Mouse (Mus musculus) liver, adult 2 months (tissue): ENCODE results near the gene Nudt19. TPM values are rescaled to one million over a fixed set of nuclear protein-coding genes. Genes with fewer than 3 reads are reported as not detected.
A peak's percentile ranks its signal among the peaks of the same experiment; 100 is the strongest.

Experiments used
- DNase-seq: peaks from one replicate; pipeline ENCODE4 v3.0.0-alpha.2; 2011; ENCODE audit warnings: low read depth, low spot score; ENCODE audit errors: extremely low read depth
- H3K27ac ChIP-seq: fragments of 200-500 bp; replicated peaks from 2 replicates; pipeline ENCODE4 v1.5.1; 2012; ENCODE audit warnings: low read depth, mild to moderate bottlenecking, control low read depth, inconsistent platforms, low read length; ENCODE audit not compliant: insufficient read depth
- H3K27me3 ChIP-seq: fragments of 200-500 bp; 2 replicates; pipeline ENCODE4 v1.6.1; 2012; ENCODE audit warnings: mild to moderate bottlenecking, moderate library complexity, low read length, inconsistent platforms; ENCODE audit not compliant: control insufficient read depth, insufficient read depth
- H3K36me3 ChIP-seq: fragments of 200-500 bp; 2 replicates; pipeline ENCODE4 v1.6.1; 2012; ENCODE audit warnings: low read length, inconsistent platforms; ENCODE audit not compliant: control insufficient read depth, insufficient read depth
- H3K4me1 ChIP-seq: fragments of 200-500 bp; 2 replicates; pipeline ENCODE4 v1.6.1; 2011; ENCODE audit warnings: low read length; ENCODE audit not compliant: control insufficient read depth, insufficient read depth
- H3K4me3 ChIP-seq: fragments of 200-500 bp; 2 replicates; pipeline ENCODE4 v1.5.1; 2011; ENCODE audit warnings: low read depth, mild to moderate bottlenecking, control low read depth, low read length, moderate library complexity; ENCODE audit not compliant: insufficient read depth
- H3K79me2 ChIP-seq: fragments of 200-500 bp; 2 replicates; pipeline ENCODE4 v1.6.1; 2012; ENCODE audit warnings: inconsistent platforms, mild to moderate bottlenecking, low read length, moderate library complexity; ENCODE audit not compliant: control insufficient read depth, insufficient read depth
- H3K9ac ChIP-seq: fragments of 200-500 bp; 2 replicates; pipeline ENCODE4 v1.6.1; 2012; ENCODE audit warnings: low read depth, mild to moderate bottlenecking, control low read depth, inconsistent platforms, low read length
- CTCF ChIP-seq: fragments of 200-500 bp; IDR thresholded peaks from 2 replicates; pipeline ENCODE4 v1.5.1; 2011; ENCODE audit warnings: low read depth, low read length, control low read depth
- POLR2A ChIP-seq: fragments of 200-500 bp; IDR thresholded peaks from 2 replicates; pipeline ENCODE4 v1.6.1; 2011; ENCODE audit warnings: low read length, control low read depth; ENCODE audit not compliant: insufficient read depth; ENCODE audit errors: extremely low read depth
- WGBS: fragments of 180-500 bp; shearing (Covaris S2); methylation state at CpG from one replicate; pipeline ENCODE4 v1.1.7; 2018; 5-methylcytosine and 5-hydroxymethylcytosine counted together
- polyA plus RNA-seq: library from polyadenylated mRNA; depleted of rRNA; stranded (reverse); fragments of >200 nt; gene quantifications from 2 replicates; pipeline ENCODE4 v1.2.3, GENCODE M21; 2012
- total RNA-seq: library from RNA; depleted of rRNA; stranded (reverse); fragments of >200 nt; gene quantifications from 2 replicates; pipeline ENCODE4 v1.2.3, GENCODE M21; 2014

Nudt19 gene
- total and polyA plus RNA-seq, 2 experiments, result 42.7 to 52.3 TPM

GRCm38 (mm10) chr7:35564067-35564865 lies 8.2 kb upstream of the Nudt19 start:
- Histone ChIP-seq H3K79me2 (no peaks in the 10 kb centered on the region), H3K36me3 (no peaks in the 10 kb centered on the region), H3K4me3 (no peak overlapping the region), H3K27me3 (no peaks in the 10 kb centered on the region), H3K9ac (no peak overlapping the region), H3K27ac (no peak overlapping the region), H3K4me1 (no peaks in the 10 kb centered on the region)
- 88% methylated on average over 2 of the region's 2 CpGs for WGBS
- no peak for DNase-seq
- TF ChIP-seq CTCF (no peak), POLR2A (no peak)

- no peaks in the 10 kb centered on the region for H3K27me3 ChIP-seq
- peaks cover 7% of the 10 kb centered on the region for H3K4me1 ChIP-seq
- TF ChIP-seq POLR2A, result no peak
- no peak for TF ChIP-seq CTCF
- no peak for DNase-seq
- no peaks in the 10 kb centered on the region for H3K79me2 ChIP-seq
- H3K27ac ChIP-seq, result no peak overlapping the region
- H3K36me3 ChIP-seq, result no peaks in the 10 kb centered on the region
- 83% methylated on average over 11 of the region's 11 CpGs for WGBS
- no peak overlapping the region for H3K9ac ChIP-seq
- no peak overlapping the region for H3K4me3 ChIP-seq
Observed at GRCm38 (mm10) chr7:35563071-35563470, 7.0 kb upstream of the Nudt19 start.

DNA sequence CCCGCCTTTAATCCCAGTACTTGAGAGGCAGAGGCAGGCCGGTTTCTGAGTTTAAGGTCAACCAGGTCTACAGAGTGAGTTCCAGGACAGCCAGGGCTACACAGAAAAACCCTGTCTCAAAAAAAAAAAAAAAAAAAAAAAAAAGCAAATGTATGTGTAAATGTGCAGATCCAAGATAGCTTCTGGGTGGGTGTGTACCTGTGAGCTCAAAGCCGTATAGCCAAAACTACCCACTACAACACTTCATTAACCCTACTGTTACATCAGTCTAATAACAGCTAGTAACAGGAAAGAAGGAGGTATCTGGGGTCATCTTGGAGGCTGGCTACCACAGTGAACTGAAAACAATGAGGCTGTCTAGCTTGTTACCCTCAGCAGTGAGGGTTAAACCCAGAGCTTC lies 3.7 kb upstream of the Nudt19 start:
- Histone ChIP-seq H3K4me1 (peaks cover 17% of the 10 kb centered on the region), H3K9ac (no peak overlapping the region), H3K4me3 (no peak overlapping the region), H3K36me3 (no peaks in the 10 kb centered on the region), H3K79me2 (no peaks in the 10 kb centered on the region), H3K27ac (no peak overlapping the region), H3K27me3 (no peaks in the 10 kb centered on the region)
- no peak for DNase-seq
- no peak for TF ChIP-seq POLR2A
- no peak for TF ChIP-seq CTCF
- WGBS, result 96% methylated on average over 3 of the region's 3 CpGs

- Histone ChIP-seq H3K79me2 (no peaks in the 10 kb centered on the region), H3K4me3 (no peak overlapping the region), H3K27me3 (no peaks in the 10 kb centered on the region), H3K9ac (no peak overlapping the region), H3K27ac (0 out of 2 replicates have a peak overlapping the region, but pooled peaks have one; percentile 86), H3K36me3 (no peaks in the 10 kb centered on the region), H3K4me1 (peaks cover 22% of the 10 kb centered on the region)
- 17% methylated on average over 2 of the region's 2 CpGs for WGBS
- TF ChIP-seq CTCF (no peak), POLR2A (no peak)
- DNase-seq, result peak; percentile 92
Observed at GRCm38 (mm10) chr7:35558681-35559080, 2.6 kb upstream of the Nudt19 start.

DNA sequence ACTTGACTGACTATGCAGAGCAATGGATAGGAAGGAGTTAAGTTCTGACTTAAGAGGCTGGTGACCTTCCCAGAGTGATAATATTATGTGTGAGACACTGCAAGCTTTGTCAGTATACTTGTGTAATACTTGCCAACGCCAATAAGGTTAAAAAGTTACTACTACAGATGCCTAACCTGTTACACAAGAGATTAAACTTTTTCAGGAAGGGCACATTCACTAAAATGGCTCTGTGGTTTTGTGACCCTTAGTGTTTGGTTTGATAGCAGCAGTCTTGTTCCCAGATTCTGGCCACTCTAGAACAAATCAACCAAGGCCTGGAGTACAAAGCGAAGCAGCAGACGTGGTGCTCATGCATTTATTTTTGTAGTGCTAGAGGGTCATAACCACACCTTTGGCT lies 1.5 kb upstream of the Nudt19 start:
- Histone ChIP-seq H3K9ac (no peak overlapping the region), H3K4me3 (no peak overlapping the region), H3K79me2 (no peaks in the 10 kb centered on the region), H3K27ac (peak overlapping the region; percentile 86), H3K27me3 (no peaks in the 10 kb centered on the region), H3K4me1 (peaks cover 25% of the 10 kb centered on the region), H3K36me3 (no peaks in the 10 kb centered on the region)
- WGBS, result 14% methylated on average over 3 of the region's 3 CpGs
- TF ChIP-seq POLR2A (no peak), CTCF (no peak)
- peak; percentile 98 for DNase-seq

- H3K4me3 ChIP-seq, result no peak overlapping the region
- TF ChIP-seq CTCF (no peak), POLR2A (no peak)
- H3K4me1 ChIP-seq, result peaks cover 25% of the 10 kb centered on the region
- peak; percentile 7 for DNase-seq
- no peaks in the 10 kb centered on the region for H3K79me2 ChIP-seq
- H3K27ac ChIP-seq, result peak overlapping the region; percentile 44
- H3K36me3 ChIP-seq, result no peaks in the 10 kb centered on the region
- 60% methylated on average over 5 of the region's 5 CpGs for WGBS
- no peaks in the 10 kb centered on the region for H3K27me3 ChIP-seq
- H3K9ac ChIP-seq, result no peak overlapping the region
Observed at GRCm38 (mm10) chr7:35556905-35557304, 801 bp upstream of the Nudt19 start.
